Mouse (Mus musculus) erythroblast, embryonic 14.5 days (primary cell): Measurements from ENCODE around the gene Lmna. TPM values are rescaled to one million over a fixed set of nuclear protein-coding genes. Genes with fewer than 3 reads are reported as not detected.

Source experiments
- H3K27me3 ChIP-seq: 2 replicates; pipeline ENCODE4 v1.6.1; 2012; ENCODE audit warnings: inconsistent platforms; ENCODE audit not compliant: control insufficient read depth
- H3K36me3 ChIP-seq: 2 replicates; pipeline ENCODE4 v1.6.1; 2012; ENCODE audit warnings: mild to moderate bottlenecking, inconsistent platforms; ENCODE audit not compliant: control insufficient read depth
- H3K4me1 ChIP-seq: 2 replicates; pipeline ENCODE4 v1.6.1; 2012; ENCODE audit warnings: inconsistent platforms; ENCODE audit not compliant: control insufficient read depth
- H3K4me3 ChIP-seq: replicated peaks from 2 replicates; pipeline ENCODE3; 2012; ENCODE audit warnings: moderate library complexity, mild to moderate bottlenecking, inconsistent platforms
- H3K9me3 ChIP-seq: 2 replicates; pipeline ENCODE4 v1.6.1; 2012; ENCODE audit warnings: low read length, inconsistent platforms, mixed read lengths; ENCODE audit not compliant: control insufficient read depth
- GATA1 ChIP-seq: IDR thresholded peaks from 2 replicates; pipeline ENCODE4 v1.6.1; 2012; ENCODE audit warnings: low read length, inconsistent platforms, mixed read lengths
- TAL1 ChIP-seq: IDR thresholded peaks from 3 replicates; pipeline ENCODE4 v1.6.1; 2012; ENCODE audit warnings: low read length, inconsistent platforms, mixed read lengths
- polyA plus RNA-seq: library from polyadenylated mRNA; stranded (reverse); fragments of >175 nt; gene quantifications from 2 replicates; pipeline ENCODE4 v1.2.3, GENCODE M21; 2012

Gene Lmna
- polyA plus RNA-seq, 1 experiment: 158 TPM

DNA sequence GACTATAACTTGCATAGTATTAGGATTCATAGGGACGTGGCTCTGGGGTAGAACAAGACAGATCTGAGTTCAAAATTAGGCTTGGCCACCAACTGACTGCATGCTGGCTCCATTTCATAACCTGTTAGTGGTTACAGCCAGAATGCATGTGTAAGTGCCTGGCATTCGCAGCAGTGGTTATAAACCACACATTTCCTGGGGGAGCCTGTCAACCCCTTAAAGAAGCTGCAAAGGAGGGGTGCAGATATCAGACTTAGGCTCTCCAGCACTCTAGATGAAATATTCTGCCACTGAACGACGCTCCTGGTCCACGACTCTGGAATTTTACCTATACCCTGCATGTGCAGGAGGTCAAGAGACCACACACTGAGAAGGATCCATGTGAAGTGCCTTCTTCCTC lies 57.5 kb downstream of the Lmna start:
- Histone ChIP-seq H3K27me3 (peaks cover 81% of the 10 kb centered on the region), H3K9me3 (no peaks in the 10 kb centered on the region), H3K4me1 (peaks cover 8% of the 10 kb centered on the region), H3K36me3 (peaks cover 3% of the 10 kb centered on the region; the same call in 1 of the 2 replicates), H3K4me3 (no peak overlapping the region)
- no peak for TF ChIP-seq GATA1
- TF ChIP-seq TAL1: no peak

DNA sequence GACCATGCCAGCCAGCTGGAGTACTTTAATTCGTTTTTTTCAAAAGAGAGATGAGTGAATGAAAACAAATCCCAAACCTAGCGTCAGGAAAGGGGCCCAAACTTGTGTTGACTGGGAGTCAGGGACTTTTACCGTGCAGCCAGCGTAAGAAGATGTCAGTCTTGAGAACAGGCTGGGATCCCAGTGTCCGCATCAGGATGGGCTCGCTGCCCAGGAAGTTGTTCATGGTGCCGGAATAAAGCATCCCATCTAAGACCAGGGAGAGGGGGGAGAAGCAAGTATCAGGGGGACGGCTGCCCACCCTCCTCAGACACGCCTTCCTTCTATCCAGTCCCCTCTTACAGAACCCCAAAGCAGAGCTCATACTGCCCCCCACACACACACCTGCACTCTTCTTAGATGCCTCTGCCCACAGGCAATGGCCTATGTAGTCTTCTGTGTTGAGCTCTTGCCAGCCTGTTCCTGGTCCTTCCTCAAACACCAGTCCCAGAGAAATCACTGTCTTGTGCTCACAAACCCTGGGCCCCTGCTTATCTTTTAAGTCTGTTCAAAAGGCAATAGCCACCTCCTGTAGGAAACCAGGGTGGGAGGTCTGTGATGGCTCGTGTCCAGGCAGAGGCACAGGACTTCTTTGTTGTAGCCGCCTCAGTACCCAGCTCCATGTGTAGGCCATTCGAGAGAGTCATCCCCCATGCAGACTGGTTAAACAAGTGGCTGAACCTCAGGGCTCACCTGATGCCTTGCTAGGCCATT lies 59.2 kb downstream of the Lmna start:
- Histone ChIP-seq H3K27me3 (peaks cover 87% of the 10 kb centered on the region), H3K4me1 (peaks cover 7% of the 10 kb centered on the region), H3K9me3 (no peaks in the 10 kb centered on the region), H3K36me3 (peaks cover 3% of the 10 kb centered on the region; the same call in 1 of the 2 replicates), H3K4me3 (no peak overlapping the region)
- TF ChIP-seq GATA1 (no peak), TAL1 (no peak)

DNA sequence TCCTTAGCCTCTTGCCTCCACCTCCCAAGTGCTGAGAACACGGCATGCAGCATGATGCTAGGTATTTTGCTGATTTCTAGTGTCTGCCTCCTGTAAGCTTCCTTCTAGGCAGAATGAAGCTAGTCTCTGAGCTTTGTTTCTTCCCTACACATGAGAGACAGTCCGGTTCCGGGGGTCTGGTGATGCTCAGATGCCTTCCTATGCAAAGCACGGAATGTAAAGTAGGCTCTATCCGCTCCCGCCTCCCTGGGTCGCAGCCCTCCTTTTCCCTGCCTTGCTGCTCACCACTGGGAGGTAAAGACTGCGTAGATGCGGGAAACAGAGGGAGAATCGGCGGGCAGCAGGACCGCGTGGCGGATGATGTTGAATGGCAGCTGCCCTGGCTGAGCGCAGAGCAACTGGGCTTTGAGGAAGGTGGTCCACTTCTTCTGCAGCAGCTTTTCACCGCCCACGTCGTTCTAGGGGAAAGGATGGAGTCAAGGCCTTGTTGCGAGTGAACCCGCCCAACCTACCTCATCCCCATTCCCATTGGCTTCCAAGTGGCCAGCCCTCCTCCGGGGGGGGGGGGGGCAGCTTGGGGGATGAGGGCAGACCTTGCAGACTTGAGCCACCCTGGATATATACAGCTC lies 60.2 kb downstream of the Lmna start:
- no peaks in the 10 kb centered on the region for H3K9me3 ChIP-seq
- H3K4me1 ChIP-seq: peaks cover 2% of the 10 kb centered on the region; the same call in 1 of the 2 replicates
- TF ChIP-seq GATA1 (no peak), TAL1 (no peak)
- H3K36me3 ChIP-seq: peaks cover 3% of the 10 kb centered on the region; the same call in 1 of the 2 replicates
- H3K4me3 ChIP-seq: no peak overlapping the region
- peaks cover 77% of the 10 kb centered on the region for H3K27me3 ChIP-seq

DNA sequence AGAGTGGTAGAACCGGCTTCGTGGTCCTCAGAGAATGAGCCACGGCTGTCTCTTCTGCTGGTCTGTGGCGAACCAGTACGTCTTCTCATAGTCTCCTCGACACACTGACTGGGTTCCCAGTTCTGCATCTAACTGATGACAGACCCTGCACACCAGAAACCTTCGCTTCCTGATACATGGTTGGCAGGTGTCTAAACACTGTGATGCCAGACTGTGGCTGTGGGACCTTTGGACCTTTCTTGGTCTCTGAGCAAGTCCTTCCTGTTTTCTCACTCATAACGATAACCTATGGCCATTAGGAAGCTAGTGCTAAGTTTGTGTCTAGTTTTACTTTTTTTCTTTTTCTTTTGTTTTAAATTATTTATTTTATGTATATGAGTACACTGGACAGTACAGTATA lies 61.3 kb downstream of the Lmna start:
- H3K27me3 ChIP-seq: peaks cover 67% of the 10 kb centered on the region
- H3K4me1 ChIP-seq: peaks cover 2% of the 10 kb centered on the region; the same call in 1 of the 2 replicates
- TF ChIP-seq GATA1: no peak
- TF ChIP-seq TAL1: no peak
- peaks cover 3% of the 10 kb centered on the region; the same call in 1 of the 2 replicates for H3K36me3 ChIP-seq
- no peaks in the 10 kb centered on the region for H3K9me3 ChIP-seq
- no peak overlapping the region for H3K4me3 ChIP-seq

DNA sequence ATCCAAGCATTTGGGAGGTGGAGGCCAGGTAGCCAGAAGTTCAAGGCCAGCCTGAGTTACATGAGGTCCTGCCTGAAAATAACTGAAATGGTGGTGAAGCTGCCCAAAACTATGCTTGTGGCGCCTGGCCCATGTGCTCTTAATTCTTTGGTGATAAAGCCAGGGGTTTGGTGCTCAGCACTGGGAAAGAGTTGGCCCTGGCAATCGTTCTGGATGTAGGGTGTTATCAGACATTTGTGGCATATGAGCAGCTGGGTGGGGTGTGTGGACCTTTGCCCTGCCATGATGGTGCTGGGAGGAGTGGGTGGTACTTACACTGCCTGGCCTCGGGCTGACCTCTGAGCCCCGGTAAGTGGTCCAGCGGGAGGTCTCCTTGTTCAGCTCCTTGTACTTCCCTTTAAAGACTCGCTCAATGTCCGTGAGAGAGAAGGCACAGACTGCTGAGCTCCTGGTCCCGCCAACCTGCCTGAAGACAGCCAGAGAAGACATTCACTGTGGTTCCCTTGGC lies 62.0 kb downstream of the Lmna start:
- peaks cover 2% of the 10 kb centered on the region; the same call in 1 of the 2 replicates for H3K4me1 ChIP-seq

DNA sequence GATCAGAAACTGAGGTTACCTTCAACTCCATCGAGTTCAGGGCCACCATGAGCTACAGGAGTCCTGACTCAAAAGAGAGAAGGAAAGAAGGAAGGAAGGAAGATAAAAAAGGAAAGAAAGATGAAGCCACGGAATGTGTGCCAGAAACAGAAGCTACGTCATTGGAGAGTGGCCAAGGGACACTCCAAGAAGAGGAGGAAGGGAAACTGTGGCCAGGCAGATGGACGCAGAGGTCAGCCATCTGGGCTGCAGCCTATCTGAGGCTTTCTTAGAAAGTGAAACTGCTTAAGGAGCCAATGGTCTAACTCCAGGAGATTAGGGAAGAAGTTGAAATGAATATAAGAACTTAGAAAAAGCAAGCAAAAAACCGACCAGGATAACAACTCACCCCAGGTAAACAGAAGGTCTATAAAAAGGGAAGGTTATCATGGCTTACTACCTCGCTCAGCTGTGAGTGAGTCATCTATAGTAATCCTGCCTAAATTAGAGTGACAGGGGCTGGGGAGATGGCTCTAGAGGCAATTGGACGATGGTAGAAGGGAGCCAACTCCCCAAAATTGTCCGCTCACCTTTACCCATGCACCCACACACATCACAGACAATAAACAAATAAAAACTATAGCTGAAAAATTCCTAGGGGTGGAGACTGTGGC lies 63.2 kb downstream of the Lmna start:
- peaks cover 2% of the 10 kb centered on the region; the same call in 1 of the 2 replicates for H3K4me1 ChIP-seq
- no peak overlapping the region for H3K4me3 ChIP-seq
- H3K9me3 ChIP-seq: no peaks in the 10 kb centered on the region
- TF ChIP-seq GATA1: no peak
- TF ChIP-seq TAL1: no peak
- no peaks in the 10 kb centered on the region; the same call in 1 of the 2 replicates for H3K36me3 ChIP-seq
- H3K27me3 ChIP-seq: peaks cover 64% of the 10 kb centered on the region

More for the DNA sequence above, 62.0 kb downstream of the Lmna start:
- Histone ChIP-seq H3K9me3 (no peaks in the 10 kb centered on the region), H3K4me3 (no peak overlapping the region), H3K27me3 (peaks cover 64% of the 10 kb centered on the region), H3K36me3 (no peaks in the 10 kb centered on the region; the same call in 1 of the 2 replicates)
- no peak for TF ChIP-seq GATA1
- TF ChIP-seq TAL1: no peak

DNA sequence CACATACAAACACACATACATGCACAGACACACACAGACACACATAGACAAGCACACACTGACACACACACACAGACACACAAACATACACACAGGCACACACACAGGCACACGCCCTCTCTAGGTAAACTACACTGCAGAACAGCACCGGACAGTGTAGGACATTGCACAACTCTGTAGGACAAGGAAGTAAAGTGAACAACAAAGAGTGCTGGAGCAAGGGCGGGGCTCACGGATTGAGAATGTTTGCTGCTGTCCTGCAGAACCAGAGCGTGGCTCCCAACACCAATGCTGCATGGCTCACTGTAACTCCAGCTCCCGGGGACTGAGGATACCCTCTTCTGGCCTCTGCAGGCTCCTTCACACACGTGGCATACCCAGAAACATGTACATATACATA lies 66.9 kb downstream of the Lmna start:
- Histone ChIP-seq H3K9me3 (no peaks in the 10 kb centered on the region), H3K4me1 (peaks cover 16% of the 10 kb centered on the region), H3K36me3 (peaks cover 3% of the 10 kb centered on the region; the same call in 1 of the 2 replicates), H3K4me3 (no peak overlapping the region), H3K27me3 (peaks cover 68% of the 10 kb centered on the region)
- TF ChIP-seq TAL1 (no peak), GATA1 (no peak)

DNA sequence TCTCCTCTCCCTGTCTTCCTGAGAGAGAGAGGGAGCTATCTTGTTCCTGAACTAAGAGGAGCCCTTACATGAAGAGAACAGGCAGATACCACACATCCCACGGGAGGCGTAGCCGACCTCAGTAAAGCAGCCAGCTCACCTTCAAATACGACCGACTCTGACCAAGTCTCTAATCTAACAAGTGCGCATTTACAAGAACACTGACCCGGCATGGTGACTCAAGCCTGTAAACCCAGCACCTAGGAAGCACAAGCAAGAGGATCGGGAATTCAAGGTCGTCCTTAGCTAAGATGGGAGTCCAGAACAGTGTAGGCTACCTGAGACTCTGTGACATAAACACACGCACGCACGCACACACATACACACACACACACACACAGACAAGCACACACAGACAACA lies 67.3 kb downstream of the Lmna start:
- H3K4me3 ChIP-seq: no peak overlapping the region
- no peaks in the 10 kb centered on the region for H3K9me3 ChIP-seq
- H3K27me3 ChIP-seq: peaks cover 68% of the 10 kb centered on the region
- peaks cover 14% of the 10 kb centered on the region for H3K4me1 ChIP-seq
- TF ChIP-seq GATA1: no peak
- TF ChIP-seq TAL1: no peak
- H3K36me3 ChIP-seq: peaks cover 4% of the 10 kb centered on the region; the same call in 1 of the 2 replicates
